Mouse (Mus musculus) layer of hippocampus, adult 9-10 months (tissue): ENCODE measurements around the gene Kifc1.

Source experiments
- DNase-seq: peaks from one replicate; pipeline ENCODE4 v3.0.0; 2022; ENCODE audit warnings: low spot score

Kifc1 gene

DNA sequence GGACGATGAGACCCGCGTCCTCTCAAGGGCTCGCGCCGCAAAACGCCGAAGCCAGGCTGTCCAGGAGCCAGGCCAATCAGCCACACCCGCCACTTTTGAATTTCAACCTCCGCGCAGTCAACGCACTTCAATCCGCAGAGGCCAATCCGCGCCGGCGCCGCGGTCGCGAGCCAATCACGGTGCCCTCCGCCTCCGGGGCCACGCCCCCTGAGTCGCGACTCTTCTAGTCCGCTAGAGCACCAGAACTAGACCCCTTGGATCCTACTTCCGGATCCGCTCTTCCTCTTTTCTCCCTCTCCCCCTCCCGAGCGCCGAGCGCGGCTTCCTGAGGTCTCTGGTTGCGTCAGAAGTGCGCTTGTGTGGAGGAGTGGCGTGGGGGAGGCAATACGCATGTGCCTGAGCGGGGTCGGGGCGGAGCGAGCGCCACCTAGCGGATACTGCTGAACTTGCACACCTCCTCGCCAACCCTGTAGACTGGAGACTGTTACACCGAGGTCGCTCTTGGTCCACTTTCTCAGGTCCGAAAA lies at the start of gene Kifc1:
Gene Kifc1, minus strand, starts transcription at position 129 of the 527 bp plus-strand sequence.
- DNase-seq, result peak; percentile 97

DNA sequence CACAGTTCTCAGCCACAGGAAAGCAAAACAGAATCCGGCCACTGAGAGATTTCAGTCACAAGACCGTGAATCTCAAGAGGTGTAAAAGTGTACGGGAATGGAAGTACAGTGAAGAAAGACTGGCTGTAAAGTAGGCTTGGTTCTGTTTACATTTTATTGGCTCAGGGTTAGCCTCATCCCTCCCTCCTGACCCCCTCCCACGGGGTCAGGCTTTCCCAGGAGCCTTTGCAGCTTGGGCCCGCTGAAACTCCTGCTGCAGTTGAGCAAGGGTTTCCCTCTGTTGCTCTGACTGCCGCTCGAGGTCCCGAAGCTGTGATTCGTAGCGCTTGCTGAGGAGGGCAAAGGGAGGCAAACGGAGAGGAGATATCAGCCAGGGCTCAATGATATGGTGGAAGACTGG lies 48.3 kb upstream of the Kifc1 start:
- DNase-seq, result no peak

DNA sequence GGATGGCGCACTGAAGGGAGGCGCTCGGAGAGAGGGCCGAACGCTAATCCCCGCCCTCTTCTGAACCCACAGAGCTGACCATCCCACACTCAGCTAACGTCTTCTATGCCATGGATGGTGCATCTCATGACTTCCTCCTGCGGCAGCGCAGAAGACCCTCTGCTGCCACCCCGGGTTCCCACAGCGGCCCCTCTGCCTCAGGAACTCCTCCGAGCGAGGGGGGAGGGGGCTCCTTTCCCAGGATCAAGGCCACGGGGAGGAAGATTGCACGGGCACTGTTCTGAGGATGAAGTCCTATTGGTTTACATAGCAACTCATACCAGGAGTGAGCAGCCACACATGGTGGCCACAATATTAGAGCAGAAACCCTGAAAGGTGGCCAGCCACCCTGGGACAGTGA lies 46.5 kb upstream of the Kifc1 start:
- no peak for DNase-seq

DNA sequence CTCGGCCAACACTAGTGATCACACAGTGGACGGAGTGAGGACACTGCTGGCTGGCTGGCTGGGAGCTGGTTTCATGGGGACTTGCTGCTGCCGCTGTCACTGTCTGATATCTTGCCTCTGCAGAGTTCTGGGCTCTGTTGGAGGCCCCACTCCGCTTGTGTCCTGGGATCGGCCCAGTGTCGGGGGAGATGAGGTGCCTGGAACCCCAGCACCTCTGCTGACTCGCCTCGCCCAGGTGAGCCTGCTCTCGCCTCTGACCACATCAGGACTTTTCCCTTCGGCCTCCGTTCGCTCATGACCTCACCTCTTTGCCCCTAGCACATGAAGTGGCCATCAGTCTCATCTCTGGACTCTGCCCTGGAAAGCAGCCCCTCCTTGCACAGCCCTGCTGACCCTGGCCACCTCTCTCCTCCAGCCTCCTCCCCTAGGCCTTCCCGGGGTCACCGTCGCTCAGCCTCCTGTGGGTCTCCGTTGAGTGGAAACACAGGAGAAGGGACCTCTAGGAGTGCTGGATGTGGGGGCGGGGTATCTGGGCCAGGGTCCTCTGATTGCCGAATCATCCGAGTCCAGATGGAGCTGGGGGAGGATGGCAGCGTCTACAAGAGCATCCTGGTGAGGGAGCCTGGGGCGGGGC lies 45.1 kb upstream of the Kifc1 start:
- no peak for DNase-seq

DNA sequence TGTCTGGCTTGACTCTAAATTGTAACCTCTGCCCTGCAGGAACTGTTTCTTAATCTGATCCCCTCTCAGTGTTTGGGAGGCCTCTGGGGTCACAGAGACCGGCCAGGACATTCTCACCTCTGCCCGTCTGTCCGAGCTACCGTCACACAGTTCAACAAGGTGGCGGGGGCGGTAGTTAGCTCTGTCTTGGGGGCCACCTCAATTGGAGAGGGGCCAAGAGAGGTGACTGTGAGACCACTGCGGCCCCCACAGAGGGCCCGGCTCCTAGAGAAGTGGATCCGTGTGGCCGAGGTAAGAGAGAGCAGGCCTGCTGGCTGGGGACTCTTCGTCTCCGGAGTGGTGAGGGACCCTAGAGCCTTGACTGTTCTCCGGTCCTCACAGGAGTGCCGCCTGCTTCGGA lies 42.5 kb upstream of the Kifc1 start:
- DNase-seq, result no peak

DNA sequence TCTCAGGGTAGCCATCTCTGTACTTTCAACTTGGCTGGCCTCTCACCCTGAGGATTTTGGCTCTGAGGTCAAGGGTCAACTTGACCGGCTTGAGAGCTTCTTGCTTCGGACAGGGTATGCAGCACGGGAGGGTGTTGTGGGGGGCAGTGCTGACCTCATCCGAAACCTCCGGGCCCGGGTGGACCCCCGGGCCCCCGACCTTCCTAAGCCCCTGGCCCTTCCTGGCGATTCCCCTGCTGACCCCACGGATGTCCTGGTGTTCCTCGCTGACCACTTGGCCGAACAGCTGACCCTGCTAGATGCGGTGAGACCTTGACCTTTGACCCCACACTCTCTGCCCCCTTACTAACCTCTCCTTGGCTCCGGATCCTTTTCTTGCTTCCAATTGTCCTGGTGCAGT lies 42.0 kb upstream of the Kifc1 start:
- no peak for DNase-seq

DNA sequence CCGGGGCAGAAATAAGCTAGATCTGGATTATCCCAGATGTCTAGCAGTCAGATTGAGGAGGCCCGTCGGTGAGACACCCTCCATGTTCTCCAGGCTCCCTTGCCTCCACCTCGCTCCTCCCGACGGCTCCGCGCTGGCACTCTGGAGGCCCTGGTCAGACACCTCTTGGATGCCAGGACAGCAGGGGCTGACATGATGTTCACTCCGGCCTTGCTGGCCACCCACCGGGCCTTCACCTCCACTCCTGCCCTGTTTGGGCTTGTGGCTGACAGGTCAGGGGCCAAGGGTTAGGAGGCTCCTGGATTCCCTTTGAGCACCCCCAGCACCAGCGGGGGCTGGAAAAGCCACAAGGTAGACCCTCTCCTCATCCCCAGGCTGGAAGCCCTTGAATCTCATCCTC lies 41.5 kb upstream of the Kifc1 start:
- no peak for DNase-seq

DNA sequence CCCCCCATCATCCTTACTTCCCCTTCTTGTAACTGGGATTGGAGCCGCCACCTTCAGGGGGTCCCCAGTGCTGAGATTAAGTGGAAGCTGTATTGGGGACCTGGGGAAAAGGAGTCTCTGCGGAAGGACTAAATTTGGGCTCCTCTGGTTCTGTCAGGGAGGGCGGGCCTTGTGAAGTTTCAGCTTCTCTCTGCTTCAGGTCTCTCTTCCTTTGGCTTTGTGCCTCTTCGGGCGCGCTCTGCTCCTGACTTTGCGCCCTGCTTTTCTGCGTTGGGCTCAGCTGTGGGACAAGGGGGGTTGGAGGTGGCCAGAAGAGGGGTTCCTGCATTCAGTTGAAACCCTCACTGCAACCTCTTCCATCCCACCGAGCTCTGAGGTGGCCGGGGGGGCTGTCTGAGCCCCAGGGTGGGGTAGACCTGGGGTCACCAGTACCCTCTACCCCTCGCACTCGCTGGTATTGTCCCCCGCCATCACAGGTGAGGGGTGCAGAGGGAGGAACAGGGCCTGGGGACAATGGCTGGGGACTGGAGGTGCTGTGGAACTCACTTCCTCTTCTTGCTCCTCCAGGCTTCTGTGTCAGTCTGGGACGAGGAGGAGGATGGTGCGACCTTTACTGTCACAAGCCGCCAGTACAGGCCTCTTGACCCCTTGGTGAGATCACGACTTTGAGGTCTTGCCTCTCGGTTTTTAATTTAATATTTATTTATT lies 40.9 kb upstream of the Kifc1 start:
- no peak for DNase-seq

DNA sequence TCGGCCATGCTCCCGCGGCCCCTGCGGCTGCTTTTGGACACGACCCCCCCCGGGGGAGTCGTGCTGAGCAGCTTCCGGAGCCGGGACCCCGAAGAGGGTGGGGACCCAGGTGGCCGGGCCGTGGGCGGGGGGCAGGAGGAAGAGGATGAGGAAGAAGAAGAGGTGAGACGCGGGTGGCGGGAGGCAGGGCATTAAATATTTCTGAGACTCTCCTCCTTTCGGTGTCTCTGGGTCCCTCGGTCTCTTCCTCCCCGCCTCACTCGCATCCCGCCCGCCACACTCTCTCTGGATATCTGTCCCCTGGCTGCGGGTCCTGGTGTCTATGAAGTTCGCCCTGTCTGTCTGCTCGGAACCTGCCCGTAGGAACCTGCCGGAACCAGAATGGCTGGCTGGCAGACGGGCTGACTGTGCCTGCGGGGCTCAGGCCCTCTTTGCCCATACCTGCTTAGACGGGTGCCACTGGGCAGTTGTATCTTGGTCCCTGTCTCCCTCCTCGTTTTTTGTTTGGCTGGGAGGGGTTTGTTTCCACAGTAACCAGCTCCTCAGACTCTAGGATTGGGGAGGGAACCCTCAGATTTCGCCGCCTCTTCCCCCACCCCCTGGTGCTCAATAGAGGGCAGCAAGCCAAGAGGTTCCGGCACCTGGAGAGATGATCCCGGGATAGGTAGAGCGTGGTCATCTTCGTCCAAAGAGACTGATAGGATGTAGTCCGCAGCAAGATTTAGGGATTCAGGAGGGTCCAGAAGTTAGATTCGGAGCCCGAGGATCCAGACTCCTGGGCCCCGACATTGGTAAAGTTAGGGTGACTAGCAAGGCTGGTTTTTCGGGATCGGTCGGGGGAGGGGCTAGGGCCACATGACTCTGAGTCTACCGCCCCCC lies 40.1 kb upstream of the Kifc1 start:
- DNase-seq, result no peak

DNA sequence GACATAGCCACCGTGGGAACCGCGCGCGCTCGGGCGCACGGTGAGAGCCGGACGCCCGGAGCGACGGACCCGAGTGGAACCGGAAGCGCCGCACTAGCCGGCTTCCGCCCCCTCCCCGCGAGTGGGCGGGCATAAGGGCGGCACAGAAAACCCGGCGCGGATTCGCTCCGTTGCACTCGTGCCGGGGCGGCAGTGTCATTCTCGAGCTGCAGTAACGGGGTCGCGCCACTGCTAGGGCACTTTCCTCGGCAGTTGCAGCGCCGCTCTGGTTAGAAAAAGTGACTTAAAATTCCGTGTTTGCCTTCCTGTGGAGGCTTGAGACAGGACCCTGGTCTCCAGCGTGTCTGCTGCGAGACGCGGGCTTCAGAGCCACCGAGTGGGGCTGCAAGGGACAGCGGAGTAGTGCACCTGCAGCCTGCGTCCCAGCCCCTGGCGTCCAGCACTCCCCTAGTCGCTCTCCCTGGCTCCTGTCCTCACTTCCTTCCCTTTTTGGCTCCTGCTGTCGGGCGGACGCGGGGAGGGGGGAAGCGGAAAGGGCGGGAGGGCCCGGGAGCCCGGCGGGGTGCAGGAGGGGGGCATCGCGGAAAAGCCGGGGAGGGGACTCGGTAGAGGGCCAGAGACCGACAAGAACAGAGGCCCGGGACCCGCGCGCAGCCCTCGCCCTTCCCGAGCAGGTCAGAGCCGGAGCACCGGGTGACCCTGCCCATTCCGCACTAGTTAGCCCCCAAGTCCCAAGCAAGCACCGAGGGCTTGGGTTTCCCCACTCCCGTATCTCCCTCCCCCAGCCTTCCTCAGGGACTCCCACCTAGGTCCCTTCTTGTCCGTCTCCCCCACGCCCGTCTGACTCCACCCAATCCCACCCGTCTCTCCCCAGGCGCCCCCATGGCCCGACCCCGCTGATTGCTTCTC lies 39.2 kb upstream of the Kifc1 start, which contains the start of gene Rgl2:
Gene Rgl2, plus strand, starts transcription at position 173 of the 909 bp plus-strand sequence.
- DNase-seq, result peak; percentile 69

DNA sequence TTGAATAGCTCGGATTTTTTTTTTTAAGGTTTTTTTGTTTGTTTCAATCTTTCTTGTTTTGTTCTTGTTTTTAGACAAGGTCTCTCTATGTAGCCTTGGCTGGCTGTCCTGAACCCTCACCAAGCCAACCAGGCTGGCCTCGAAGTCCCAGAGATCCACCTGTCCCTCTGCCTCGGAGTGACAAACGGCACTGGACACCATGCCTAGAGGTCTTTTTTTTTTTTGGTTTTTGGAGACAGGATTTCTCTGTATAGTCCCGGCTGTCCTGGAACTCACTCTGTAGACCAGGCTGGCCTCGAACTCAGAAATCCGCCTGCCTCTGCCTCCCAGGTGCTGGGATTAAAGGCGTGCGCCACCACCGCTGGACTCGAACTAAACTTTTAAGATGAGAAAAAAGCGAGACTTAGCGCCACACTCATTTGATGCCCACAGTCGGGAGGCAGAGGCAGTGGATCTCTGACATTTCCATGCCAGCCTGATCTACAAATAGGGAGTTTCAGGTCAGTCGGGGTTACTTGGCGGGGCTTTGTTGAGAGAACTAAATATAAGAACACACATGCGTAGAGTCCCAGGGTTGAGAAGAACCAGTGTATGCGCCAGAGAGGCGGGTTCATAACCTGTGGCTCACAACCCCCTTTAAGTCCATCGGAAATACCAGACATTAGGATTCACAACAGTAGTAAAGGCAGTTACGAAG lies 37.9 kb upstream of the Kifc1 start:
- DNase-seq, result no peak

DNA sequence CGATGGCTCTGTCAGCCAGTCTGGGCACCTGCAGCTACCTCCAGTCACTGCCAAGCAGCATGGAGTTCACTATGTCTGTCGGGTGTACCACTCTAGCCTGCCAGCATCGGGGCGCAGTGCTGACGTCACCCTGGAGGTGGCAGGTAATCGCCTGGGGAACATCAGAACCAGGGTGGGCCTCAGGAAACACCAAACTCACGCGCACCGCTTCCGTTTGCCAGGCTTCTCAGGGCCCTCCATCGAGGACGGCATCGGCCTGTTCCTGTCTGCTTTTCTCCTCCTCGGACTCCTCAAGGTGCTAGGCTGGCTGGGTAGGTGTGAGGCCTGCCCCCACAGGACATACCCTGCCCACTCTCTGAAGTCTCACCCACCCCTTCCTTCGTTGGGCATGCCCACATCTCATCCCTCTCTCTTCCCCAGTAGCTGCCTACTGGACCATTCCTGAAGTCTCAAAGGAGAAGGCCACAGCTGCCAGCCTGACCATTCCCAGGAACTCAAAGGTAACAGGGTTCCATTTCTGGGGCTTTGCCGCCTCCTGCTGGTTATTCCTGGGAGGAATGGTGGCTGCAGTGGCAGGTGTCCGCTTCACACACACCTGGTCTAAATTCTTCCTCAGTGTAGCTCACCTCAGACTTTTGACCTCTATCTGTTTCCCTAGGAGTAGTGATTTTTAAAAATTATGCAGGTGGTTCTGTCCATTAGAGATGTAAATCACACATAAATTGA lies 35.9 kb upstream of the Kifc1 start:
- DNase-seq, result no peak

DNA sequence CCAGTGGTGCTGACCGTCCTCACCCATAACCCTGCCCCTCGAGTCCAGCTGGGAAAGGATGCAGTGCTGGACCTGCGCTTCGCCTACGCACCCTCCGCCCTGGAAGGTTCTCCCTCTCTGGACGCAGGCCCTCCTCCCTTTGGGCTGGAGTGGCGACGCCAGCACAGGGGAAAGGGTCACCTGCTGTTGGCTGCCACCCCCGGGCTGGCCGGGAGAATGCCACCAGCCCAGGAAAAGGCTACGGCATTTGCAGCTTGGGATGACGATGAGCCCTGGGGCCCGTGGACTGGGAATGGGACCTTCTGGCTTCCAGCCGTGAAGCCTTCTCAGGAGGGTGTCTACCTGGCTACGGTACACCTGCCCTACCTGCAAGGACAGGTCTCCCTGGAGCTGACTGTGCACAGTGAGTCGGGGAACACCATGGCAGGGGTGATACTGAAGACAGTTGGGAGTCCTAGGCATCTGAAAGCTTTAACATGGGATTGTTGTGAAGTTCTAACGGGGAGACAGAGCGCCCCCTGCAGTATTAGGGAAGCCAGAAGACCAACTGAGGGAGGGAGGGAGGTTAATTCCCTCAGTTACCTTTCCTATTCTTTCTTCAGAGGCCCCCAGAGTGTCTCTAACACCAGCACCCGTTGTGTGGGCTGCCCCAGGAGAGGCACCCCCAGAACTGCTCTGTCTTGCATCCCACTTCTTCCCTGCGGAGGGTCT lies 35.1 kb upstream of the Kifc1 start:
- no peak for DNase-seq

DNA sequence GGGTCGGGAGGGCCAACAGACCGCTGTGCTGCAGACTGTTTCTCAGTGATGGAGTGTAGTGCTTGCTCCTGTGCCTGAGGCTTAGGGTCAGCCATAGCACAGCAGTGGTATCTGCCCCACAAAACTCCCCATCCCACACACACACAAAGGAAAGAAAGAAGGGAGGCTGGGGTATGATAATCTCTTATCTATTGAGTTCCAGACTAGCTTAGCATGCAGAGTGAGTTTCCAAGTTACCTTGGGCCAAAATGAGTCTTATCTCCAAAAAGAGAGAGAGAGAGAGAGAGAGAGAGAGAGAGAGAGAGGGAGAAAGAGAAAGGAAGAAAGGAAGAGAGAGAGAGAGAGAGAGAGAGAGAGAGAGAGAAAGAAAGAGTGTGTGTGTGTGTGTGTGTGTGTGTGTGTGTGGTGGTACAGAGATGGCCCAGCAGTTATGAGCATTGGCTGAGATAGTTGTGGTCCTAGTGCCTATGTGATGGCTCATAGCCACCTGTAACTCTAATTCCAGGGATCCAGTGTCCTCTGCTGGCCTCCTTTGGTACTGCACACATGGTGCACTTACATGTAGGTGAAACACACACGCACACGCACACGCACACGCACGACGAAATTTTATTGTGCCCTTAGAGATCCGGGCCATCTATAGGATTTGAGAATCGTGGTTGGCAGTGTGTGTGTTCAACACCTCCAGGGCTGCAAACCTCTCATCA lies 34.3 kb upstream of the Kifc1 start:
- no peak for DNase-seq

DNA sequence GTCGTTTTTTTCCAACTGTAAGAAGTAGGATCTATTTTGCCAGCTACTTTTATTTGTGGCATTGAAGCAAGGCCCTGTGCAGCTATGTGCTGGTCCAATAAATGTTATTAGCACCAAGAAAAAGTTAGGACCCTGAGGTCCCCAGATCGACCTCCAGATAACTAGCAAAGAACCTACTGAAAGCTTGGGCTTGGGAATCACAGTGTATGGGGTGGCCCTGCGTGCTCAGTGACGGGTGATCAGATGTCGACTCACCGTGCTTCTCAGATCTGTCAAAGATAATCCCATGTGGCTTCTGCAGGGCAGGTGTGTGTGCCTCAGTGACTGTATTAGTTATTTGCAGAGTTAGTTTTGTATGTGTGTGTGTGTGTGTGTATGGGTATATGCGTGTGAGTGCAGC lies 30.9 kb upstream of the Kifc1 start:
- DNase-seq, result no peak

DNA sequence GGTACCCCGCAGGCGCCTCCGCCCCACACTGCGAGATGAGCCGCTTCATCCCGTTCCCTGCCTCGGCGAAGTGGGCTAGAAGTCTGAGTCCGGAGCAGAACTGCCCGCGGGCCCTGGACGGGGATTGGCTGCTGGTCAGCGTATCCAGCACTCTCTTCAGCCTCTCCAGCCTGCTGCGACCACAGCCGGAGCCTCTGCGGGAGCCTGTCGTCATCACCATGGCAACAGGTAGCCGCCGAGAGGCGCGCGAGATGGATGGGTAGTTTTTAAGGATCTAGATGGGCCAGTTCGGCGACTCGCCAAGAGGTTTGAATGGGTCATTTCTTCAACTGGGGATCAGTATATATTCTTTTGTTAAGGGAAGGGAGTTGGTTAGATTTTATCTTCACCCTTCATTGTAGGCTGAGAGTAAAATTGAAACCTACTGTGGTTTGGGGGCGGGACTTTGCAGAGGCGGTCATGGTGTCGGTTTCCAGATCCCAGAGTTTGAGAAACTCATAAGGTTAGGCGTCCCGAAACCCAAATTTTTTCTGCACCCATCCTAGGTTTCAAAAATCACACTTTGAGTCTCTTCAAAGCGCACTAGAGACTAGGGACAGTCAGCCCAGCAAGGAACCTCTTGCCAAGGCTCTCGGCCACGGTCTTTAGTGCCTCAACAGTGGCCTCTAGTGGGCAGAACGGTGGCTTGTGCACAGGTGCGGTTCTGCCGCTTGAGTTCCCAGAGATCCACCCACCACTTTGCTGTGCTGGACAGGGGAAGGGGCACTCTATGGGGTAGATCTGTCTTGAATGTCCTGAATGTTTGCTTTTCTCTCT lies 30.0 kb upstream of the Kifc1 start:
- DNase-seq, result no peak

DNA sequence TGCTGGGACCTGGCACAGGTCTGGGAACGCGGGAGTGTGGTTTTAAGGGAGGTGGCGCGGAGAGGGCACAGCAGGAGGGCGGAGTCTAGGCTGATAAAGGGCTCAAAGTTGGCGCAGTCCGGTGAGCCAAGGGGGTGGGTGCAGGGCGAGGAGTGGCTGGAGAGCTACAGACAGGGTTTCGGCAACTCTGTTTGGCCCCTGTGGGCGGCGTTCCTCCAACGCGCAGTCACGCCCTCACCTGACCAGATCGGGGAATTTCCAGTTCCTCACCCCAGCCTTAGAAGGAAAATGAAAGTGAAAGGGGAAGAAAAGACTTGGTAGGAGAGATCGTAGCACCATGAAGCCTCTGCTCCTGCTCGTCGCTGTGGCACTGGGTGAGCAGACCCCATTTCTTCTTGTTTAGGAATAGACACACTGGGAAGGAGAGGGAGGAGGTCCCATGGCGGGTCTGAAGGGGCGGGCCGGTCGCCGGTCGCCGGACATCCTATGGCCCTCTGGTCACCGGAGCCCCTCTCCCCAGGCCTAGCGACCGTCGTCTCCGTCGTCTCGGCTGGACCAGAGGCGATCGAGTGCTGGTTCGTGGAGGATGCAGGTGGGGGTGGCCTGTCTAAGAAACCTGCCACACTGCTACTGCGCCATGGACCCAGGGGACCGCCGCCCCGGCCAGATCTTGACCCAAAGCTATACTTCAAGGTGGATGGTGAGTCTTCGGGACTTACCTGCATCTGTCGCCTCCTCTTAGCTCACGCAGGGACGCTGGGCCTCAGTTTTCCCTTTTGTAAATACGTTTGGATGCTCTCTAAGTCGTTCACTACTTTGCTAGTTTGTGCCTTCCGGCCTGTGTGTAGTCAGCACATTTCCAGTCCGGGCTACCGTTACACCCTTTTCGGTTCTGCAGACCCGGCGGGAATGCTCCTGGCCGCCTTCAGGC lies 29.2 kb upstream of the Kifc1 start:
- no peak for DNase-seq
